ENCODE assay signal across 8 mouse cellular contexts in genomic region chr16:38562131-38562967, GRCm38 (mm10). TPM values are rescaled to one million over a fixed set of nuclear protein-coding genes. Genes with fewer than 3 reads are reported as not detected.
DNase-seq lines count a peak whose midpoint lies in the region; ATAC-seq and TF ChIP-seq lines count a peak whose summit lies in the region.

No protein-coding gene starts in this region.

- H3K27ac ChIP-seq in brown adipose tissue, adult 24 weeks (replicated peaks; ENCODE audit: low read depth, low read length), result peak overlapping the region; percentile 91
- H3K27ac ChIP-seq in heart, embryonic 15.5 days, result peak overlapping the region; percentile 80
- H3K27ac ChIP-seq in liver, embryonic 14.5 days, result peak overlapping the region; percentile 53
- H3K27ac ChIP-seq in neural tube, embryonic 11.5 days (ENCODE audit: low read depth, low read length), result no peak overlapping the region
- H3K27ac ChIP-seq in stomach, postnatal 0 days (replicated peaks), result peak overlapping the region; percentile 89

- H3K4me2 ChIP-seq in heart, embryonic 15.5 days, result peak overlapping the region; percentile 73
- H3K4me2 ChIP-seq in liver, embryonic 14.5 days (ENCODE audit: low read depth), result peak overlapping the region; percentile 95
- H3K4me2 ChIP-seq in neural tube, embryonic 11.5 days (ENCODE audit: low read depth), result peak overlapping the region; percentile 32
- H3K4me2 ChIP-seq in stomach, postnatal 0 days (replicated peaks; ENCODE audit: low read depth), result peak overlapping the region; percentile 72

- peak; percentile 98 for DNase-seq in CD4-positive, CD25-positive, alpha-beta regulatory T cell, adult 2 months (ENCODE audit: low read depth, low spot score)
- peak; percentile 76 for DNase-seq in fibroblast of lung, adult 2 months (ENCODE audit: low read depth)
- DNase-seq in kidney, postnatal 25 days, result peak; percentile 95 to 97
- peak; percentile 86 to 88 (median 86) for DNase-seq in liver, embryonic 14.5 days (ENCODE audit: low read depth in 3 of 3, low spot score in 3 of 3)
- DNase-seq in neural tube, embryonic 11.5 days (ENCODE audit: low spot score), result peak; percentile 97
- peak; percentile 95 for DNase-seq in stomach, postnatal 0 days (ENCODE audit: low spot score)

- H3K9ac ChIP-seq in heart, embryonic 15.5 days, result peak overlapping the region; percentile 90
- H3K9ac ChIP-seq in liver, embryonic 14.5 days (replicated peaks), result peak overlapping the region; percentile 66
- H3K9ac ChIP-seq in neural tube, embryonic 11.5 days (ENCODE audit: low read length), result peak overlapping the region; percentile 74
- peak overlapping the region; percentile 96 for H3K9ac ChIP-seq in stomach, postnatal 0 days (ENCODE audit: low read length)

- TF ChIP-seq CTCF in liver, embryonic 14.5 days (IDR thresholded peaks at IDR 0.05; ENCODE audit: low read depth), result no peak
- no peak for TF ChIP-seq CTCF in stomach, postnatal 0 days (IDR thresholded peaks at IDR 0.05; ENCODE audit: low read depth)

- 6% methylated on average over 37 of the region's 37 CpGs for WGBS in heart, embryonic 15.5 days
- 6% methylated on average over 37 of the region's 37 CpGs for WGBS in liver, embryonic 14.5 days (ENCODE audit: insufficient replicate concordance)
- 8% methylated on average over 37 of the region's 37 CpGs for WGBS in neural tube, embryonic 11.5 days
- 6% methylated on average over 37 of the region's 37 CpGs for WGBS in stomach, postnatal 0 days

- H3K36me3 ChIP-seq in heart, embryonic 15.5 days, result peaks cover 10% of the 10 kb centered on the region
- no peaks in the 10 kb centered on the region; the same call in none of the 2 replicates for H3K36me3 ChIP-seq in liver, embryonic 14.5 days (replicated peaks; ENCODE audit: control insufficient read depth, insufficient read depth, low read depth)
- peaks cover 3% of the 10 kb centered on the region for H3K36me3 ChIP-seq in neural tube, embryonic 11.5 days (ENCODE audit: control insufficient read depth, insufficient read depth, low read length)
- H3K36me3 ChIP-seq in stomach, postnatal 0 days (ENCODE audit: control insufficient read depth, insufficient read depth, low read length), result no peaks in the 10 kb centered on the region; the same call in 1 of the 2 replicates

- H3K4me3 ChIP-seq in brown adipose tissue, adult 24 weeks (ENCODE audit: insufficient read depth, low read depth, low read length), result peak overlapping the region; percentile 87
- H3K4me3 ChIP-seq in heart, embryonic 15.5 days, result peak overlapping the region; percentile 90
- peak overlapping the region; percentile 69 to 72 for H3K4me3 ChIP-seq in liver, embryonic 14.5 days (ENCODE audit: insufficient read depth in 1 of 2, low read depth in 2 of 2, low read length in 2 of 2)
- peak overlapping the region; percentile 70 for H3K4me3 ChIP-seq in neural tube, embryonic 11.5 days (ENCODE audit: low read depth, low read length)
- H3K4me3 ChIP-seq in stomach, postnatal 0 days (ENCODE audit: low read depth, low read length), result peak overlapping the region; percentile 96

- peaks cover 13% of the 10 kb centered on the region; the same call in 1 of the 2 replicates for H3K27me3 ChIP-seq in heart, embryonic 15.5 days
- H3K27me3 ChIP-seq in liver, embryonic 14.5 days (ENCODE audit: control insufficient read depth, insufficient read depth, low read length), result no peaks in the 10 kb centered on the region; the same call in none of the 2 replicates
- H3K27me3 ChIP-seq in neural tube, embryonic 11.5 days (ENCODE audit: control insufficient read depth, insufficient read depth, low read length), result no peaks in the 10 kb centered on the region
- no peaks in the 10 kb centered on the region for H3K27me3 ChIP-seq in stomach, postnatal 0 days (ENCODE audit: control insufficient read depth, insufficient read depth, low read length)

- H3K4me1 ChIP-seq in brown adipose tissue, adult 24 weeks (ENCODE audit: control insufficient read depth, insufficient read depth, insufficient read length, low read length), result no peaks in the 10 kb centered on the region; the same call in 1 of the 2 replicates
- H3K4me1 ChIP-seq in heart, embryonic 15.5 days (replicated peaks), result peaks cover 15% of the 10 kb centered on the region
- H3K4me1 ChIP-seq in liver, embryonic 14.5 days (replicated peaks; ENCODE audit: control insufficient read depth in 2 of 2, insufficient read depth in 2 of 2, low read length in 1 of 2), result peaks cover 0 to 8% of the 10 kb centered on the region in 2 experiments; a peak in 2 of 4 replicates
- no peaks in the 10 kb centered on the region for H3K4me1 ChIP-seq in neural tube, embryonic 11.5 days (ENCODE audit: control insufficient read depth, insufficient read depth, low read length)
- no peaks in the 10 kb centered on the region for H3K4me1 ChIP-seq in stomach, postnatal 0 days (replicated peaks; ENCODE audit: control insufficient read depth, insufficient read depth)

- TF ChIP-seq EP300 in liver, embryonic 14.5 days (IDR thresholded peaks at IDR 0.05; ENCODE audit: low read depth), result no peak
- TF ChIP-seq EP300 in stomach, postnatal 0 days (optimal IDR thresholded peaks at IDR 0.05), result no peak

- H3K9me3 ChIP-seq in heart, embryonic 15.5 days (replicated peaks), result no peaks in the 10 kb centered on the region
- H3K9me3 ChIP-seq in liver, embryonic 14.5 days (ENCODE audit: control insufficient read depth, low read length), result no peaks in the 10 kb centered on the region
- H3K9me3 ChIP-seq in neural tube, embryonic 11.5 days (ENCODE audit: control insufficient read depth, low read length), result no peaks in the 10 kb centered on the region
- no peaks in the 10 kb centered on the region for H3K9me3 ChIP-seq in stomach, postnatal 0 days (ENCODE audit: control insufficient read depth, low read length)

- ATAC-seq in heart, embryonic 15.5 days (replicated peaks; ENCODE audit: insufficient number of reproducible peaks, insufficient read depth, low FRiP score, low read depth), result peak; percentile 96
- peak; percentile 98 for ATAC-seq in liver, embryonic 14.5 days (ENCODE audit: insufficient read depth)
- ATAC-seq in neural tube, embryonic 11.5 days (ENCODE audit: insufficient read depth, low FRiP score, low TSS enrichment), result peak; percentile 97
- ATAC-seq in stomach, postnatal 0 days (ENCODE audit: low FRiP score, low TSS enrichment), result peak; percentile 97

RNA-seq across cellular contexts. Expression of gene Tmem39a, which starts 3.9 kb away (rescaled TPM):
- polyA plus RNA-seq in brown adipose tissue, adult 24 weeks (2012; ENCODE audit: insufficient read depth, insufficient read length, missing spikeins), result 24.1 and 30.9 TPM in 2 replicates
- 50.5 and 72.2 TPM in 2 replicates for polyA plus RNA-seq in heart, embryonic 15.5 days (2015; fragmentation: Nextera tagmentation; extraction: Ambion mirVana)
- 29.3 and 47.8 TPM in 2 replicates for polyA plus RNA-seq in liver, embryonic 14.5 days (2012; rRNA removed)
- polyA plus RNA-seq in liver, embryonic 14.5 days (2014; fragmentation: Nextera tagmentation; extraction: Ambion mirVana), result 27.8 and 32.9 TPM in 2 replicates
- polyA plus RNA-seq in neural tube, embryonic 11.5 days (2014; fragmentation: Nextera tagmentation; extraction: Ambion mirVana), result 94.3 and 96.1 TPM in 2 replicates
- 44.6 and 48.9 TPM in 2 replicates for polyA plus RNA-seq in stomach, postnatal 0 days (2015; fragmentation: Nextera tagmentation; extraction: Ambion mirVana)

RNA-seq across cellular contexts. Expression of gene Poglut1, which starts 12.3 kb away (rescaled TPM):
- polyA plus RNA-seq in brown adipose tissue, adult 24 weeks (2012; ENCODE audit: insufficient read depth, insufficient read length, missing spikeins), result 10.1 and 14.5 TPM in 2 replicates
- polyA plus RNA-seq in heart, embryonic 15.5 days (2015; fragmentation: Nextera tagmentation; extraction: Ambion mirVana), result 24.0 and 29.9 TPM in 2 replicates
- polyA plus RNA-seq in liver, embryonic 14.5 days (2012; rRNA removed), result 5.9 TPM in 2 replicates
- polyA plus RNA-seq in liver, embryonic 14.5 days (2014; fragmentation: Nextera tagmentation; extraction: Ambion mirVana), result 6.1 and 7.2 TPM in 2 replicates
- polyA plus RNA-seq in neural tube, embryonic 11.5 days (2014; fragmentation: Nextera tagmentation; extraction: Ambion mirVana), result 69.8 and 70.4 TPM in 2 replicates
- polyA plus RNA-seq in stomach, postnatal 0 days (2015; fragmentation: Nextera tagmentation; extraction: Ambion mirVana), result 16.0 and 16.3 TPM in 2 replicates

RNA-seq across cellular contexts. Expression of gene Timmdc1, which starts 39.9 kb away (rescaled TPM):
- polyA plus RNA-seq in brown adipose tissue, adult 24 weeks (2012; ENCODE audit: insufficient read depth, insufficient read length, missing spikeins), result 43.1 and 49.2 TPM in 2 replicates
- polyA plus RNA-seq in heart, embryonic 15.5 days (2015; fragmentation: Nextera tagmentation; extraction: Ambion mirVana), result 31.9 and 38.1 TPM in 2 replicates
- 4.1 and 5.6 TPM in 2 replicates for polyA plus RNA-seq in liver, embryonic 14.5 days (2012; rRNA removed)
- 7.2 and 9.4 TPM in 2 replicates for polyA plus RNA-seq in liver, embryonic 14.5 days (2014; fragmentation: Nextera tagmentation; extraction: Ambion mirVana)
- polyA plus RNA-seq in neural tube, embryonic 11.5 days (2014; fragmentation: Nextera tagmentation; extraction: Ambion mirVana), result 29.6 and 33.3 TPM in 2 replicates
- 14.6 and 15.5 TPM in 2 replicates for polyA plus RNA-seq in stomach, postnatal 0 days (2015; fragmentation: Nextera tagmentation; extraction: Ambion mirVana)

Comparison
In these comparisons a context has a peak if more than half of its experiments do, and no peak if none do; other contexts are left out.
1. H3K4me2 ChIP-seq: peak in every context shown above with its lines; median percentile 95 in liver, embryonic 14.5 days; 73 in heart, embryonic 15.5 days; 72 in stomach, postnatal 0 days; 32 in neural tube, embryonic 11.5 days.